8 mouse cellular contexts compared by ENCODE assay signal in genomic region chr8:80878801-80879425, GRCm38 (mm10). TPM values are rescaled to one million over a fixed set of nuclear protein-coding genes. Genes with fewer than 3 reads are reported as not detected.
A peak's percentile ranks its signal among the peaks of the same experiment; 100 is the strongest.
DNase-seq lines count a peak whose midpoint lies in the region; ATAC-seq and TF ChIP-seq lines count a peak whose summit lies in the region.

No protein-coding gene starts in this region.

- TF ChIP-seq POLR2A in limb, embryonic 14.5 days (IDR thresholded peaks at IDR 0.05; ENCODE audit: borderline replicate concordance, extremely low read depth, insufficient read depth, insufficient read length) = no peak

- H3K9me3 ChIP-seq in intestine, embryonic 15.5 days = no peaks in the 10 kb centered on the region
- no peaks in the 10 kb centered on the region for H3K9me3 ChIP-seq in limb, embryonic 14.5 days (ENCODE audit: control insufficient read depth, low read length)
- no peaks in the 10 kb centered on the region for H3K9me3 ChIP-seq in midbrain, embryonic 12.5 days
- H3K9me3 ChIP-seq in stomach, embryonic 15.5 days = no peaks in the 10 kb centered on the region

- H3K27me3 ChIP-seq in intestine, embryonic 15.5 days (replicated peaks) = no peaks in the 10 kb centered on the region
- no peaks in the 10 kb centered on the region for H3K27me3 ChIP-seq in limb, embryonic 14.5 days (ENCODE audit: control insufficient read depth, insufficient read depth, low read length)
- H3K27me3 ChIP-seq in midbrain, embryonic 12.5 days = no peaks in the 10 kb centered on the region
- H3K27me3 ChIP-seq in stomach, embryonic 15.5 days (replicated peaks) = no peaks in the 10 kb centered on the region

- peak; percentile 15 to 36 for DNase-seq in cerebellum, adult 18-20 months
- DNase-seq in cerebellum, adult 11 months = no peak
- DNase-seq in gastrocnemius, postnatal 4 days (ENCODE audit: low spot score in 2 of 2) = peak; percentile 46 to 76
- peak; percentile 64 for DNase-seq in limb, embryonic 14.5 days (ENCODE audit: low spot score)

- peak overlapping the region; percentile 87 for H3K9ac ChIP-seq in intestine, embryonic 15.5 days
- H3K9ac ChIP-seq in limb, embryonic 14.5 days (ENCODE audit: low read depth, low read length, severe bottlenecking) = peak overlapping the region; percentile 84
- peak overlapping the region; percentile 75 for H3K9ac ChIP-seq in midbrain, embryonic 12.5 days (replicated peaks)
- H3K9ac ChIP-seq in stomach, embryonic 15.5 days = peak overlapping the region; percentile 90

- peak overlapping the region; percentile 76 for H3K4me2 ChIP-seq in intestine, embryonic 15.5 days (replicated peaks)
- H3K4me2 ChIP-seq in limb, embryonic 14.5 days (replicated peaks; ENCODE audit: low read depth, low read length, severe bottlenecking) = peak overlapping the region; percentile 83
- H3K4me2 ChIP-seq in midbrain, embryonic 12.5 days (replicated peaks) = peak overlapping the region; percentile 81
- peak overlapping the region; percentile 82 for H3K4me2 ChIP-seq in stomach, embryonic 15.5 days

- no peaks in the 10 kb centered on the region for H3K36me3 ChIP-seq in intestine, embryonic 15.5 days
- H3K36me3 ChIP-seq in limb, embryonic 14.5 days (ENCODE audit: control insufficient read depth, insufficient read depth, low read length) = no peaks in the 10 kb centered on the region
- no peaks in the 10 kb centered on the region for H3K36me3 ChIP-seq in midbrain, embryonic 12.5 days
- no peaks in the 10 kb centered on the region for H3K36me3 ChIP-seq in stomach, embryonic 15.5 days

- peak overlapping the region; percentile 67 for H3K4me3 ChIP-seq in intestine, embryonic 15.5 days (replicated peaks)
- H3K4me3 ChIP-seq in limb, embryonic 14.5 days (replicated peaks; ENCODE audit: low read length) = peak overlapping the region; percentile 71
- peak overlapping the region; percentile 71 for H3K4me3 ChIP-seq in midbrain, embryonic 12.5 days
- peak overlapping the region; percentile 85 for H3K4me3 ChIP-seq in stomach, embryonic 15.5 days (replicated peaks)

- under 1% methylated on average over 26 of the region's 26 CpGs for WGBS in intestine, embryonic 15.5 days
- under 1% methylated on average over 26 of the region's 26 CpGs for WGBS in limb, embryonic 14.5 days
- under 1% methylated on average over 26 of the region's 26 CpGs for WGBS in midbrain, embryonic 12.5 days
- WGBS in stomach, embryonic 15.5 days = under 1% methylated on average over 26 of the region's 26 CpGs

- H3K27ac ChIP-seq in intestine, embryonic 15.5 days = peak overlapping the region; percentile 99
- H3K27ac ChIP-seq in limb, embryonic 14.5 days (replicated peaks; ENCODE audit: low read depth, low read length) = peak overlapping the region; percentile 98
- H3K27ac ChIP-seq in midbrain, embryonic 12.5 days (replicated peaks) = no peak overlapping the region
- H3K27ac ChIP-seq in stomach, embryonic 15.5 days = peak overlapping the region; percentile 99

- 0 out of 2 replicates have a peak, but pooled peaks cover 6% of the 10 kb centered on the region for H3K4me1 ChIP-seq in intestine, embryonic 15.5 days (replicated peaks)
- H3K4me1 ChIP-seq in limb, embryonic 14.5 days (ENCODE audit: control insufficient read depth, insufficient read depth, low read length) = peaks cover 16% of the 10 kb centered on the region; the same call in 1 of the 2 replicates
- H3K4me1 ChIP-seq in midbrain, embryonic 12.5 days = peaks cover 24% of the 10 kb centered on the region
- peaks cover 7% of the 10 kb centered on the region for H3K4me1 ChIP-seq in stomach, embryonic 15.5 days

- ATAC-seq in common myeloid progenitor, adult 5-6 weeks (replicated peaks; ENCODE audit: low read depth, poor library complexity, severe bottlenecking) = peak; percentile 36; the same call in 1 of the 2 replicates
- no peak for ATAC-seq in intestine, embryonic 15.5 days
- ATAC-seq in limb, embryonic 14.5 days (ENCODE audit: low FRiP score, low read depth) = no peak
- no peak for ATAC-seq in midbrain, embryonic 12.5 days (ENCODE audit: low FRiP score, low read depth)
- no peak for ATAC-seq in stomach, embryonic 15.5 days (ENCODE audit: insufficient read depth, low FRiP score, low read depth)

RNA-seq across cellular contexts. Expression of gene Gab1, which starts 1.4 kb away (rescaled TPM):
- 4.0 and 10.8 TPM in 2 replicates for total RNA-seq in common myeloid progenitor, adult 5-6 weeks (2017)
- total RNA-seq in gastrocnemius, postnatal 4 days (2021) = 10 to 100 TPM; 32.3 to 36.0 TPM
- 13.5 and 14.3 TPM in 2 replicates for polyA plus RNA-seq in intestine, embryonic 15.5 days (2015; fragmentation: Nextera tagmentation; extraction: Ambion mirVana)
- 44.8 and 56.3 TPM in 2 replicates for polyA plus RNA-seq in limb, embryonic 14.5 days (2012; rRNA removed)
- 41.3 and 47.2 TPM in 2 replicates for polyA plus RNA-seq in limb, embryonic 14.5 days (2014; fragmentation: Nextera tagmentation; extraction: Ambion mirVana)
- 14.5 and 15.1 TPM in 2 replicates for polyA plus RNA-seq in midbrain, embryonic 12.5 days (2016; fragmentation: Nextera tagmentation; extraction: Ambion mirVana)
- 15.5 and 16.8 TPM in 2 replicates for polyA plus RNA-seq in stomach, embryonic 15.5 days (2015; fragmentation: Nextera tagmentation; extraction: Ambion mirVana)
